Mouse (Mus musculus): ENCODE measurements around the gene Otulinl. TPM values are rescaled to one million over a fixed set of nuclear protein-coding genes. Genes with fewer than 3 reads are reported as not detected.

The Otulinl gene
- polyA plus RNA-seq, 1 experiment from 2014 or later: 7.6 TPM

DNA sequence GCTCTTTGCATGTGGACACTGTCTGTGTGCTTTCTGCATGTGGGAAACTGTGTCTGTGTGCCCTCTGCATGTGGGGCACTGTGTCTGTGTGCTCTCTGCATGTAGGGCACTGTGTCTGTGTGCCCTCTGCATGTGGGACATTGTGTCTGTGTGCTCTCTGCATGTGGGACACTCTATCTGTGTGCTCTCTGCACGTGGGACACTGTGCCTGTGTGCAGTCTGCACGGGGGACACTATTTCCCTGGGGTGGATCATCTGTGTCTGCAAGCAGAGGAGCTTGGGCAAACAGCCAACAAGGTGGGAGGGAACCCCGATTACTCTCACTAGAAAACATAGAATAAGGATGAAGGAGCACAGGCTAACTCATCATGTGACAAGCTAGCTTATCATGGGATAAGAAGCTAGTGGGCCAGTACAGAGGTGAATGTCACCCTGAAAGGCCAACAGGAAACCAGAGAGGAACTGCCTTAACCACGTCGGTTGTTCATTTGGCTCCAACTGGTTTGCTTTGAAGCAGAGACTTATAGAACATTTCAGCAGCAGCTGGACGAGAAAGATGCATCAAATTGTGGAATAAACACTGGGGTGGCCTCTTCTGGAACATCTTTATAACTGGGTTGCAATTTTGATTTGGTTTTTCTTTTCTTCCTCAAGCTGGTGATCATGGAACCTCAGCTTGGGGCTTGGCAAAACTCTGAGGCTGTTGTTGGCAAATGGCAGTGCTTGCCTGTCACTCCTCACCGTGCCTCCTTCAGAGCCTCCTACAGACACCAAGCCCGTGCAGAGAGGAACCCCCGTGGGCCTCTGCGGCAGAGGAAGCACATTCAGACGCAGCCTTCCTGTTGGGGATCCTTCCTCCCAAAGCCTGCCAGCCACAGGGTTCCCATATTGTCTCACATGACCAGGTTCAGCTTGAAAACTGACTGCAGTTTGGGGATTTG, 20.9 kb upstream of the Otulinl start:
- Histone ChIP-seq H3K4me1 (peaks cover 16% of the 10 kb centered on the region; the same call in 1 of the 2 replicates), H3K27ac (peak overlapping the region; percentile 18), H3K4me2 (no peak overlapping the region), H3K9ac (no peak overlapping the region), H3K27me3 (replicated peaks) (no peaks in the 10 kb centered on the region), H3K9me3 (replicated peaks) (no peaks in the 10 kb centered on the region), H3K4me3 (no peak overlapping the region), H3K36me3 (no peaks in the 10 kb centered on the region)
- 12% methylated on average over 11 of the region's 11 CpGs for WGBS (ENCODE audit: insufficient replicate concordance)
- ATAC-seq: peak; percentile 58; the same call in 1 of the 2 replicates

DNA sequence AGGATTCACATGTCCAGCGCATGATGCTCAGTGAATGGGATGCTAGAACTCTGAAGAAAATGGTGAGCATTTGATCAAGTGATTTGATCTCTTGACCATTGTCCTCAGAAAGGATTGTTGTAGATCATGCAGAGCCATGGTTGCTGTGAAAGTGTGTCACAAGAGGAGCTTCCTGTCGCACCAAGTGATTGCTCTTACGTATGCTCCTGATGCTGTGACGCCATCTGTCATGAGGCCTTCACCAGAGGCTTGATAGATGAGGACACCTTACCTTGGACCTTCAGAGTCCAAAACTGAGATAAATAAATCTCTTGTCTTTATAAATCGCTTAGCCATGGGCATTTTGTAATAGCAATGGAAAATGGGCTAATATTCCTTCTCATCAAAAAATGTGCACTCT, 16.3 kb upstream of the Otulinl start:
- H3K27ac ChIP-seq: no peak overlapping the region
- 69% methylated on average over 5 of the region's 5 CpGs for WGBS (ENCODE audit: insufficient replicate concordance)
- no peak overlapping the region for H3K9ac ChIP-seq
- H3K27me3 ChIP-seq (replicated peaks): no peaks in the 10 kb centered on the region
- no peak for ATAC-seq
- H3K4me2 ChIP-seq: no peak overlapping the region
- no peaks in the 10 kb centered on the region for H3K9me3 ChIP-seq (replicated peaks)
- no peak overlapping the region for H3K4me3 ChIP-seq
- peaks cover 7% of the 10 kb centered on the region; the same call in 1 of the 2 replicates for H3K4me1 ChIP-seq
- H3K36me3 ChIP-seq: no peaks in the 10 kb centered on the region

DNA sequence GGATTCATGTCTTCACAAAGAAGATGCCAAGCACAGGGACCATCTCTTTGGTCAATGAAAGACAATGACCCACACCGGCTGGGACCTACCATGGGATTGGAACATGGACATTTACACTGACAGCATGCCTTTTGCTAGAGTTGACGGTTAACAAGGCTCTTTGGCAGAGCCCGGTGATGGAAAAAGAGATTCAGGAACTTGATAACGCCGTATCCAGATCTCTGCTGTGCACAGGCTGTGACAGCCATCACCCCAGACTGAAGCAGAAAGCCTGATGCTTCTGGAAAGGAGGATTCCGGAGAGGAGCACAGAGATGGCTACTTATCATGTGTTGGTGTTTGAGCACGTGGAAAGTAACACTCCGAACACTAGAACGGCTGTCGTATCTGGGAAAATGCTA, 11.9 kb upstream of the Otulinl start:
- H3K9me3 ChIP-seq (replicated peaks): no peaks in the 10 kb centered on the region
- H3K9ac ChIP-seq: no peak overlapping the region
- no peak for ATAC-seq

DNA sequence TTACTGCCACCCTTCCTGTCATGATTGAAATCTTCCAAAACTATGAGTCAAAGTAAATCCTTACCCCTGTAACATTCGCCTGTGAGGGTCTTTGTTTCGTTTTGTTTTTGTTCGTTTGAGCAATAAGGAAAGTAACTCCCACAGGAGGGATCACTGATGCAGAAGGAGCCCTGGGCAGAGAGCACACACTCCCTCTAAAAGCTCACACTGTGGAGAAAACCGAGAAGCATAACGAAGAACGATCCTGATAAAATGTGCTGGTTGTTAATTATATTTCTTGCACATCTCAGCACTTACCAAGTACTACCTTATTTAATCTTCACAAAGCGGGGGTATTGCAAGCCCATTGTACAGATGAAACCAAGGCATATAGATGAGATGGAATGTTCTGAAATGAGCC, 10.8 kb upstream of the Otulinl start:
- H3K36me3 ChIP-seq: no peaks in the 10 kb centered on the region
- no peak overlapping the region for H3K4me3 ChIP-seq
- no peaks in the 10 kb centered on the region for H3K27me3 ChIP-seq (replicated peaks)
- H3K9me3 ChIP-seq (replicated peaks): no peaks in the 10 kb centered on the region
- no peaks in the 10 kb centered on the region for H3K4me1 ChIP-seq
- WGBS (ENCODE audit: insufficient replicate concordance): 66% methylated on average over 7 of the region's 7 CpGs
- ATAC-seq: no peak
- H3K9ac ChIP-seq: no peak overlapping the region
- H3K27ac ChIP-seq: no peak overlapping the region
- no peak overlapping the region for H3K4me2 ChIP-seq

More for the DNA sequence above, 11.9 kb upstream of the Otulinl start:
- Histone ChIP-seq H3K36me3 (no peaks in the 10 kb centered on the region), H3K4me1 (no peaks in the 10 kb centered on the region), H3K4me2 (no peak overlapping the region), H3K27ac (no peak overlapping the region), H3K4me3 (no peak overlapping the region), H3K27me3 (replicated peaks) (no peaks in the 10 kb centered on the region)
- WGBS (ENCODE audit: insufficient replicate concordance): 55% methylated on average over 10 of the region's 10 CpGs

DNA sequence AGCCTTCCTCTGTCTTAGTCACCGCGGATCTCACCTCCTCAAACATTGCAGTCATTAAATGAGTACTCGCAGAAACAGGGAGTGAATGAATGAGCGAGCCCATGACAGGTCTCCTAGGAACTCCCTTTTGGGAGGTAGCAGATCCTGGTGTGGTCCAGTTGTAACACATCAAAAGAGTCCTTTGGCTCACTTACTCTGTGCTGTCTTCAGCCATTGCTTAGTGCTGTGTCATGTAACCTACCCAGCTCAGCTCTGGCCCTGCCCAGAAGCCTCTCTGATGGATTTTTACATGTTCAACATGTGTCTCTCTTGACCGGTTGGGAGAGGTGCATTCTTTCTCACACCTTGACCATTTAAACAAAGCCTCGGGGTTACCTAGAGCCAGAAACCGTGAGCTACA, 9.8 kb upstream of the Otulinl start:
- Histone ChIP-seq H3K9ac (no peak overlapping the region), H3K27me3 (replicated peaks) (no peaks in the 10 kb centered on the region), H3K36me3 (no peaks in the 10 kb centered on the region), H3K4me2 (no peak overlapping the region), H3K9me3 (replicated peaks) (no peaks in the 10 kb centered on the region), H3K27ac (no peak overlapping the region), H3K4me1 (no peaks in the 10 kb centered on the region), H3K4me3 (no peak overlapping the region)
- ATAC-seq: no peak
- 70% methylated on average over 7 of the region's 7 CpGs for WGBS (ENCODE audit: insufficient replicate concordance)

DNA sequence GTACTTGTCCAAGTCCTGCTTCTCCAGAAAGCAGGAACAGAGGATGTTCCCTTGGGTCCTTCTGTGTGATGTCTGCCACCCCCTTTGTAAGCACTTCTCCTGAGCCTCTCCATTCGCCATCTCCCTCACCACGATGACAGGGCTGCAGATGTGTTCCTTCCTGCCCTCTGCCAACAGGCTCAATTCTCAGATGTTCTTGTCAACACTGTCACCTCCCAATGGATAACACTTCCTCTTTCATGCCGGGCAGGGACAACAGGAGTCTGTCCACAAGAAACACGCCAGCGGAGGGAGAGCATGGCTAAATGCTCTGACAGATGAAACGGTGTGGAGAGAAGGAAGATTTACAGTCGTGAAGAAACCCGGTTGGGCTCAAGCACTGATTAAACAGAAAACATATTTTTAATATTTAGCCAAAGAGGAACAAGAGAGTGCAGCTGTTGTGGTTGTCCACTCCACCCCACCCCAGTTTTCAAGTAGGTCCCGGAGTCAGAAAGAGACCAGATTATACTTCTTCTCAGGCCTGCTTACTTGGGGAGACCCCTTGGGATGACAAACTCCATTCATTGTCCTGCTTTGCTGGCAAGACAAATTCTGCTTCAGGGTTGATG, 6.8 kb upstream of the Otulinl start:
- no peaks in the 10 kb centered on the region for H3K36me3 ChIP-seq
- no peak overlapping the region for H3K4me2 ChIP-seq
- H3K27ac ChIP-seq: no peak overlapping the region
- ATAC-seq: no peak
- WGBS (ENCODE audit: insufficient replicate concordance): 26% methylated on average over 9 of the region's 9 CpGs
- no peak overlapping the region for H3K4me3 ChIP-seq
- no peak overlapping the region for H3K9ac ChIP-seq
- H3K27me3 ChIP-seq (replicated peaks): no peaks in the 10 kb centered on the region
- no peaks in the 10 kb centered on the region for H3K4me1 ChIP-seq
- no peaks in the 10 kb centered on the region for H3K9me3 ChIP-seq (replicated peaks)

DNA sequence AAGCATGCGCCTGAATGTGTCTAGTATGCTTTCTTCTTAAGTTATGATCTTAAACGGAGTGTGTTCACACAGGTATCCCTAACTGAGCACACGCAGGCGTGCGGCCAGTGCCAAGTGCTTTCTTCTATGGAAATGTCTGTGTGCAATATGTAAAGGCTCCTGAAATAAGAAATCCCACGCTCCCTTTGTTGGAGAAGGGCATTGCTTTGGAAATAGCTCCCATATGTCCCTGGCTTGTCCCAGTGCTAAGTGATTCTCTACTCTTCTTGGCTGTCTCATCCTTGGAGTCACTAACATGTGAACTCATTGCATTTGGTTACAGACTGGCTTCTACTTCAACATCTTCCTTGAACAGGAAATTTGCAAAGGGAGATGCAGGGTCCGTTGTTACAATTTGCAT, 3.4 kb upstream of the Otulinl start:
- Histone ChIP-seq H3K4me1 (peaks cover 16% of the 10 kb centered on the region), H3K27ac (no peak overlapping the region), H3K36me3 (no peaks in the 10 kb centered on the region), H3K27me3 (replicated peaks) (peaks cover 22% of the 10 kb centered on the region), H3K4me3 (no peak overlapping the region), H3K4me2 (no peak overlapping the region), H3K9me3 (replicated peaks) (no peaks in the 10 kb centered on the region), H3K9ac (no peak overlapping the region)
- WGBS (ENCODE audit: insufficient replicate concordance): 79% methylated on average over 7 of the region's 7 CpGs
- no peak for ATAC-seq

DNA sequence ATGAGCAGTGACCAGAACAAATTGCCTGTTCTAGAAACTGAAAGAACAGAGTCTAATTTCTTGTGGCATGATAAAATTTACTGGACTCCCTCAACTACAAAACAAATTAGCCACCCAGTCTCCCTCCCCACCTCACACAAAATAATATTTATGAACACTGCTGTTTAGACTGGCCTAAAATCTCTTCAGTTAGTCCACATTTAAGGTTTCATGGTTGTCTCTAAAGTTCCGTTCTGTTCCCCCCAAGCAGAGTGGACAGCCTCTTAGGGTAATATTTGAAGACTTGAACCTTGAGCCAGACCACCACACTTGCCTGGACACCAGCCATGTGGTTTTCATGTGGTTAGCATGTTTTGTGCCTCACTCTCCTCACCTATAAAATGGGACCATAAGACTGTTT, 1.8 kb upstream of the Otulinl start:
- no peak overlapping the region for H3K4me2 ChIP-seq

DNA sequence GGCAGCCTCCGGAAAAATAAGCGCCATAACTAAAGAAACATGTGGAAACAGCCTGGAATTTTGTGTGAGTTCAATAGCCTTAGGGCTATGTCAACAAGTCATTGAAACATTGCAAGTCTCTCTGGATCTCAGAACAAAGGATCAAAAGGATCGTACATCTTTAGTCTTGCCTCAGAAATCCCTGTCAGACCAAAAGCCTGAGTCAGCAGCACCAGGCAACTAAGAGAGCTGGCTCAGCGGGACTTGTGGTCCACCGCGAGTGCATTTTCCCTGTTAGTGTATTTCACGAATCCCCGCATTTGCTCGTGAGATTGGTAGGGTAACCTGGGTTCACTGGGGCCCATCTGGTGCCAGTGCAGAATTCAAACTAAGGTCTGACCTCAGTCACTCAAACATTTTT, 1.2 kb upstream of the Otulinl start:
- ATAC-seq: no peak
- H3K4me3 ChIP-seq: no peak overlapping the region
- H3K36me3 ChIP-seq: no peaks in the 10 kb centered on the region
- no peak overlapping the region for H3K9ac ChIP-seq
- no peaks in the 10 kb centered on the region for H3K9me3 ChIP-seq (replicated peaks)
- no peak overlapping the region for H3K4me2 ChIP-seq
- H3K27ac ChIP-seq: no peak overlapping the region
- H3K4me1 ChIP-seq: peaks cover 16% of the 10 kb centered on the region
- 66% methylated on average over 9 of the region's 9 CpGs for WGBS (ENCODE audit: insufficient replicate concordance)
- peaks cover 26% of the 10 kb centered on the region for H3K27me3 ChIP-seq (replicated peaks)

More for the DNA sequence above, 1.8 kb upstream of the Otulinl start:
- no peaks in the 10 kb centered on the region for H3K36me3 ChIP-seq
- peaks cover 16% of the 10 kb centered on the region for H3K4me1 ChIP-seq
- no peak overlapping the region for H3K27ac ChIP-seq
- H3K4me3 ChIP-seq: no peak overlapping the region
- ATAC-seq: no peak
- H3K9me3 ChIP-seq (replicated peaks): no peaks in the 10 kb centered on the region
- peaks cover 26% of the 10 kb centered on the region for H3K27me3 ChIP-seq (replicated peaks)
- WGBS (ENCODE audit: insufficient replicate concordance): 70% methylated on average over 1 of the region's 1 CpGs
- no peak overlapping the region for H3K9ac ChIP-seq

DNA sequence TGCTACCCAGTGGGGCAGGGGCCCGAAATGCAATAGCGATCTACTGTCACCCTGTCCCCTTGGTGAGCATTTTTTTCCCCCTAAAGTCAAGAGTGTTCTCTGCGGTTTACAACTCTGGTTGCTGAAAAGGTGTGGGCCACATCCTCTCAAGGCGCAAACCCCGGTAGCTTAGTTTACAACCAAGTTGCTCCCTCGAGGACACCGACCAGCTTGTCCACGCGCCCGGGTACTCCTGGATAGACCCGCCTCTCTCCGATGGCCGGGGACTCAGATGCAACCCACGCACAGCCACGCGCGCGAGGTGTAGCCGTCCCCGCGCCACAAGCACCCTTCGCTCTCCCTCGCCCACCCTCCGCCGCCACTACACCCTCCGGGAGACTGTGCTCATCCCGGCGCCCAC, 382 bp downstream of the Otulinl start:
- H3K9me3 ChIP-seq (replicated peaks): no peaks in the 10 kb centered on the region
- peaks cover 26% of the 10 kb centered on the region for H3K27me3 ChIP-seq (replicated peaks)
- H3K4me1 ChIP-seq: peaks cover 21% of the 10 kb centered on the region
- peak overlapping the region; percentile 72 for H3K9ac ChIP-seq
- no peak overlapping the region for H3K27ac ChIP-seq
- no peak; the same call in 1 of the 2 replicates for ATAC-seq
- WGBS (ENCODE audit: insufficient replicate concordance): 3% methylated on average over 28 of the region's 28 CpGs
- no peaks in the 10 kb centered on the region for H3K36me3 ChIP-seq
- H3K4me2 ChIP-seq: peak overlapping the region; percentile 96
- H3K4me3 ChIP-seq: peak overlapping the region; percentile 66

DNA sequence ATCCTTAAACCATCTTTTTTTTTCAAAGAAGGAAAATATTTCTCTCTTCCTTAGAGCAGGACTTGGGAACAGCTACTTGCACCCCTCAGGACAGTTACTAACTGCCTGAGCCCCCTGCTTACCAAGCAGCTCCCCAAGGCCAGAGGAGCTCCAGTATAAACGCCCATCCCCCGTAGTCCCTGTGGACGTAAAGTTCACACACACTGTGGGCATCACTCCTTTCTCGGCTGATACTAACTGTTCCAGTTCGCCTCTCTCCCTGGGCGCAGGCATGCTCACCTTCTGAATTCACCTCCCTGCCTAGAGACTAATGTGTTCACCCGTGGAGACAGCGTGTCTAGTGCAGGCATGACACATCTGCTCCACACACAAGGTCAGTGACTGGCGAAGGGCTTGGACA, 2.9 kb downstream of the Otulinl start:
- no peak for ATAC-seq

DNA sequence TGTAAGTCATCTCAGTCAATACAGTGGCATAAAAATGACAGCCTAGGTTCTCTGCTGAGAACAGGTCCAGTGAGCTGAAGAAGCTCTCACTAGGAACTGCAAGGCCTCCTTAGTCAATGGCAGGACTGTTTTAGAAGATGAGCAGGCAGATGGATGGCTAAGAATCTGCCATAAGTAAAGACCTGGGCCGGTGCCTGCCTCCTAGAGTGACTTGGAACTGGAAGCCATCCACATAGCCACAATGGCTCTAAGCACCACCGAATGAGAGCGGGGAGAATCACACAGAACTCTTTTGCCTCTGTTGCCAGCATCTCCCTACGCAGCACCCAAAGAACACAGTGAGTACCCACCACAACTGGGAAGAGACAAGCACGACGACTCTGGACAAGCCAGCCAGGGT, 3.6 kb downstream of the Otulinl start:
- ATAC-seq: no peak
- Histone ChIP-seq H3K27me3 (replicated peaks) (peaks cover 23% of the 10 kb centered on the region), H3K4me1 (peaks cover 22% of the 10 kb centered on the region), H3K4me2 (no peak overlapping the region), H3K9ac (no peak overlapping the region), H3K4me3 (no peak overlapping the region), H3K9me3 (replicated peaks) (no peaks in the 10 kb centered on the region), H3K27ac (no peak overlapping the region), H3K36me3 (no peaks in the 10 kb centered on the region)
- WGBS (ENCODE audit: insufficient replicate concordance): 75% methylated on average over 6 of the region's 6 CpGs

More for the DNA sequence above, 2.9 kb downstream of the Otulinl start:
- Histone ChIP-seq H3K36me3 (no peaks in the 10 kb centered on the region), H3K4me3 (no peak overlapping the region), H3K9ac (no peak overlapping the region), H3K4me1 (peaks cover 21% of the 10 kb centered on the region), H3K27me3 (replicated peaks) (peaks cover 26% of the 10 kb centered on the region), H3K27ac (no peak overlapping the region), H3K9me3 (replicated peaks) (no peaks in the 10 kb centered on the region), H3K4me2 (no peak overlapping the region)
- 78% methylated on average over 9 of the region's 9 CpGs for WGBS (ENCODE audit: insufficient replicate concordance)

Data from liver, embryonic 12.5 days (tissue).